Mouse (Mus musculus) forebrain, embryonic 16.5 days (tissue): ENCODE measurements at regions not wholly inside any gene's neighbourhood (a gene's known extent, or its start where the extent isn't known, plus 50 kb on each side); places are given as distances from the start of the nearest gene placed in this dataset.

Source experiments
- ATAC-seq: fragments of 200-750 bp; cut with Nextera tagmentation; 2 replicates; pipeline ENCODE4 v1.8.0; 2017; ENCODE audit warnings: mild to moderate bottlenecking, moderate library complexity
- H3K27ac ChIP-seq: fragments of 300-500 bp; sonication (generic); 2 replicates; pipeline ENCODE4 v1.5.1; 2014; ENCODE audit warnings: low read length, control low read depth
- H3K27me3 ChIP-seq: fragments of 300-500 bp; sonication (generic); replicated peaks from 2 replicates; pipeline ENCODE4 v1.6.1; 2014; ENCODE audit warnings: low read length; ENCODE audit not compliant: control insufficient read depth, insufficient read depth
- H3K36me3 ChIP-seq: fragments of 300-500 bp; sonication (generic); 2 replicates; pipeline ENCODE4 v1.6.1; 2014; ENCODE audit not compliant: control insufficient read depth, insufficient read depth
- H3K4me1 ChIP-seq: fragments of 300-500 bp; sonication (generic); replicated peaks from 2 replicates; pipeline ENCODE4 v1.6.1; 2014; ENCODE audit warnings: low read length; ENCODE audit not compliant: control insufficient read depth, insufficient read depth
- H3K4me2 ChIP-seq: fragments of 300-500 bp; sonication (generic); 2 replicates; pipeline ENCODE4 v1.6.1; 2014; ENCODE audit warnings: mild to moderate bottlenecking, low read length, control low read depth
- H3K4me3 ChIP-seq: fragments of 300-500 bp; sonication (generic); replicated peaks from 2 replicates; pipeline ENCODE4 v1.5.1; 2014; ENCODE audit warnings: mild to moderate bottlenecking, low read length, control low read depth
- H3K9ac ChIP-seq: fragments of 300-500 bp; sonication (generic); replicated peaks from 2 replicates; pipeline ENCODE4 v1.6.1; 2014; ENCODE audit warnings: low read depth, low read length, control low read depth
- H3K9me3 ChIP-seq: fragments of 300-500 bp; sonication (generic); 2 replicates; pipeline ENCODE4 v1.6.1; 2016; ENCODE audit warnings: low read length; ENCODE audit not compliant: control insufficient read depth
- WGBS: fragments of 180-500 bp; shearing (Covaris S2); extraction: QIAGEN DNeasy Blood & Tissue Kit; methylation state at CpG from one replicate; pipeline ENCODE4 v1.1.7; 2014; 5-methylcytosine and 5-hydroxymethylcytosine counted together

DNA sequence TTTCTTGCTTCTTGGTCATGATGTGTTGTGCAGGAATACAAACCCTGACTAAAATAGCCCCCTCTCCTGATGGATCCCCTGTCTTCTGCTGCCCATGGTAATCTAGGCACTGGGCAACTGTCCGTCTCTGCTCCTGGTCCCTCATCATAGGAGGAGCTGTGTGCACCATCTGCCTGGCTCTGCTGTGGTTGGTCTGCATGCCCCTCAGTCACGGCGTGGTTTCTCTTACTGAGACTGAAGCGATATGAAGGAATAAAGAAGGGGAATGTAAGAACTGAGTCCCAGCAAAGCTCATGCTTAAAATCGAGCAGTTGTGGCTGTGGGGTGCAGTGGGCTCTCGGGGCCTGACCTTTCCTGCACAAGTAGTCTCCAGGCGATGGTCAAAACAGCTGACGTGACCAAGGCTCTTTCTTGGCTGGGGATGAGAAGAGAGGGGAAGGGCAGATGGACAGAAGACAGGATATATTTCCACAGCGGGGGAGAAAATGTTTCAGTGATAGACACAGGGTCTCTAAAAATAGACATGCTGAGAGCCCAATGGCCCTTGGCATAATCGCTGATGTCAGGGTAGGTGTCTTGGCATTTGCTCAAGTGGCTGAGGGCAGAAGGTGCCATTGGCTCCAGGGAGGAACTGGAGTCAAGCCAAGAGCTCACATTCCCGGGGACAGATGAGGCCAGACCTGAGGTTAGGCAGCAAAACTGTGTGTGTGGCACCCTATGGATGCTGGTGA lies 50.6 kb upstream of the Iqsec3 start:
- H3K9ac ChIP-seq, result no peak overlapping the region
- 81% methylated on average over 11 of the region's 11 CpGs for WGBS
- H3K4me2 ChIP-seq, result no peak overlapping the region
- peaks cover 3% of the 10 kb centered on the region for H3K4me1 ChIP-seq
- no peaks in the 10 kb centered on the region for H3K9me3 ChIP-seq
- H3K36me3 ChIP-seq, result no peaks in the 10 kb centered on the region
- no peaks in the 10 kb centered on the region for H3K27me3 ChIP-seq
- ATAC-seq, result no peak
- H3K27ac ChIP-seq, result no peak overlapping the region
- no peak overlapping the region for H3K4me3 ChIP-seq
